Mouse (Mus musculus): Measurements from ENCODE around the gene Gm42669. TPM values are rescaled to one million over a fixed set of nuclear protein-coding genes. Genes with fewer than 3 reads are reported as not detected.

Gm42669 gene
- polyA plus RNA-seq, 1 experiment = 0.06 TPM

- TF ChIP-seq CTCF (IDR thresholded peaks at IDR 0.05; ENCODE audit: extremely low read depth, insufficient read depth, insufficient read length, insufficient replicate concordance) (no peak), POLR2A (IDR thresholded peaks at IDR 0.05; ENCODE audit: low read depth, low read length) (no peak)
- WGBS = 90% methylated on average over 1 of the region's 1 CpGs
- no peaks in the 10 kb centered on the region for H3K36me3 ChIP-seq (ENCODE audit: control insufficient read depth, insufficient read depth, low read length)
These were observed 8.7 kb downstream of the Gm42669 start for GRCm38 (mm10) chr5:107516087-107516486.

DNA sequence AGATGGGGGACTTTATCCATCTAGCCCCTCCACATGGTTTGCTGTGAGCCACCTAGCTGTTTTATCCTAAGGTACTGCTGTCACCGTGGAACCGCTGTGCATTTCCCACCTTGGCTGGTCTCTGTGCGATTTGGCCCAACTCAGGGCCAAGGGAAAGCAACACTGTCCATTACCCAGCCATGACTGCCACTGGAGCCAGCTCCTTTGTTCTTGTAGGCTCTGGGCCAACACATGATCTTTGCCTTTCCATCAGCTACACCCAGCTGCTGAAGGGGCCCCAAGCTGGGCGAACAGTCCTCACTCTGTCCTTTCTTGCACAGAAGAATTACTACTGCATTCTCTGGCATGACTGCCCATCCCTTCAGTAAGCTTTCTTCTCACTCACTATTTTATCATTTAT lies 11.2 kb downstream of the Gm42669 start:
- Histone ChIP-seq H3K36me3 (ENCODE audit: control insufficient read depth, insufficient read depth, low read length) (no peaks in the 10 kb centered on the region), H3K27ac (ENCODE audit: insufficient read depth, low read length) (no peak overlapping the region), H3K27me3 (ENCODE audit: control insufficient read depth, insufficient read depth, low read length) (no peaks in the 10 kb centered on the region), H3K4me1 (ENCODE audit: control insufficient read depth, insufficient read depth, insufficient read length) (peaks cover 3% of the 10 kb centered on the region; the same call in 1 of the 2 replicates), H3K4me3 (ENCODE audit: extremely low read depth, insufficient read depth, insufficient read length) (no peak overlapping the region)
- DNase-seq (ENCODE audit: low read depth in 1 of 2, low spot score in 2 of 2) = no peak
- TF ChIP-seq CTCF (IDR thresholded peaks at IDR 0.05; ENCODE audit: extremely low read depth, insufficient read depth, insufficient read length, insufficient replicate concordance) (no peak), POLR2A (IDR thresholded peaks at IDR 0.05; ENCODE audit: low read depth, low read length) (no peak)
- WGBS = 95% methylated on average over 4 of the region's 4 CpGs

More at GRCm38 (mm10) chr5:107516087-107516486, 8.7 kb downstream of the Gm42669 start:
- H3K4me3 ChIP-seq (ENCODE audit: extremely low read depth, insufficient read depth, insufficient read length) = no peak overlapping the region
- DNase-seq (ENCODE audit: low read depth in 1 of 2, low spot score in 2 of 2) = no peak
- no peak overlapping the region for H3K27ac ChIP-seq (ENCODE audit: insufficient read depth, low read length)
- peaks cover 2% of the 10 kb centered on the region; the same call in 1 of the 2 replicates for H3K4me1 ChIP-seq (ENCODE audit: control insufficient read depth, insufficient read depth, insufficient read length)
- no peaks in the 10 kb centered on the region for H3K27me3 ChIP-seq (ENCODE audit: control insufficient read depth, insufficient read depth, low read length)

- no peak overlapping the region for H3K4me3 ChIP-seq (ENCODE audit: extremely low read depth, insufficient read depth, insufficient read length)
- 90% methylated on average over 6 of the region's 6 CpGs for WGBS
- peaks cover 3% of the 10 kb centered on the region; the same call in 1 of the 2 replicates for H3K4me1 ChIP-seq (ENCODE audit: control insufficient read depth, insufficient read depth, insufficient read length)
- no peak for TF ChIP-seq CTCF (IDR thresholded peaks at IDR 0.05; ENCODE audit: extremely low read depth, insufficient read depth, insufficient read length, insufficient replicate concordance)
- no peak for TF ChIP-seq POLR2A (IDR thresholded peaks at IDR 0.05; ENCODE audit: low read depth, low read length)
- no peak for DNase-seq (ENCODE audit: low read depth in 1 of 2, low spot score in 2 of 2)
- no peaks in the 10 kb centered on the region for H3K27me3 ChIP-seq (ENCODE audit: control insufficient read depth, insufficient read depth, low read length)
- H3K36me3 ChIP-seq (ENCODE audit: control insufficient read depth, insufficient read depth, low read length) = no peaks in the 10 kb centered on the region
- no peak overlapping the region for H3K27ac ChIP-seq (ENCODE audit: insufficient read depth, low read length)
These were observed 14.0 kb downstream of the Gm42669 start for GRCm38 (mm10) chr5:107521386-107521785.

- Histone ChIP-seq H3K27me3 (ENCODE audit: control insufficient read depth, insufficient read depth, low read length) (no peaks in the 10 kb centered on the region), H3K4me1 (ENCODE audit: control insufficient read depth, insufficient read depth, insufficient read length) (peaks cover 3% of the 10 kb centered on the region; the same call in 1 of the 2 replicates), H3K36me3 (ENCODE audit: control insufficient read depth, insufficient read depth, low read length) (no peaks in the 10 kb centered on the region), H3K4me3 (ENCODE audit: extremely low read depth, insufficient read depth, insufficient read length) (peak overlapping the region; percentile 3; the same call in 1 of the 2 replicates), H3K27ac (ENCODE audit: insufficient read depth, low read length) (no peak overlapping the region)
- no peak for DNase-seq (ENCODE audit: low read depth in 1 of 2, low spot score in 2 of 2)
- 34% methylated on average over 7 of the region's 7 CpGs for WGBS
- TF ChIP-seq POLR2A (IDR thresholded peaks at IDR 0.05; ENCODE audit: low read depth, low read length) = no peak
- TF ChIP-seq CTCF (IDR thresholded peaks at IDR 0.05; ENCODE audit: extremely low read depth, insufficient read depth, insufficient read length, insufficient replicate concordance) = no peak
These were observed 14.5 kb downstream of the Gm42669 start for GRCm38 (mm10) chr5:107521897-107522296.

- Histone ChIP-seq H3K27ac (ENCODE audit: insufficient read depth, low read length) (no peak overlapping the region), H3K4me1 (ENCODE audit: control insufficient read depth, insufficient read depth, insufficient read length) (peaks cover 3% of the 10 kb centered on the region; the same call in 1 of the 2 replicates), H3K4me3 (ENCODE audit: extremely low read depth, insufficient read depth, insufficient read length) (no peak overlapping the region), H3K36me3 (ENCODE audit: control insufficient read depth, insufficient read depth, low read length) (no peaks in the 10 kb centered on the region), H3K27me3 (ENCODE audit: control insufficient read depth, insufficient read depth, low read length) (no peaks in the 10 kb centered on the region)
- TF ChIP-seq CTCF (IDR thresholded peaks at IDR 0.05; ENCODE audit: extremely low read depth, insufficient read depth, insufficient read length, insufficient replicate concordance) (no peak), POLR2A (IDR thresholded peaks at IDR 0.05; ENCODE audit: low read depth, low read length) (no peak)
- no peak for DNase-seq (ENCODE audit: low read depth in 1 of 2, low spot score in 2 of 2)
- 10% methylated on average over 10 of the region's 10 CpGs for WGBS
These were observed 16.9 kb downstream of the Gm42669 start for GRCm38 (mm10) chr5:107524281-107524680.

GRCm38 (mm10) chr5:107528856-107529255 lies 21.4 kb downstream of the Gm42669 start:
- DNase-seq (ENCODE audit: low read depth in 1 of 2, low spot score in 2 of 2) = no peak
- H3K27me3 ChIP-seq (ENCODE audit: control insufficient read depth, insufficient read depth, low read length) = no peaks in the 10 kb centered on the region
- no peak overlapping the region for H3K4me3 ChIP-seq (ENCODE audit: extremely low read depth, insufficient read depth, insufficient read length)
- H3K36me3 ChIP-seq (ENCODE audit: control insufficient read depth, insufficient read depth, low read length) = no peaks in the 10 kb centered on the region
- no peaks in the 10 kb centered on the region; the same call in 1 of the 2 replicates for H3K4me1 ChIP-seq (ENCODE audit: control insufficient read depth, insufficient read depth, insufficient read length)
- 71% methylated on average over 3 of the region's 3 CpGs for WGBS
- no peak overlapping the region for H3K27ac ChIP-seq (ENCODE audit: insufficient read depth, low read length)
- TF ChIP-seq POLR2A (IDR thresholded peaks at IDR 0.05; ENCODE audit: low read depth, low read length) (no peak), CTCF (IDR thresholded peaks at IDR 0.05; ENCODE audit: extremely low read depth, insufficient read depth, insufficient read length, insufficient replicate concordance) (no peak)

- Histone ChIP-seq H3K4me1 (ENCODE audit: control insufficient read depth, insufficient read depth, insufficient read length) (no peaks in the 10 kb centered on the region; the same call in 1 of the 2 replicates), H3K27me3 (ENCODE audit: control insufficient read depth, insufficient read depth, low read length) (no peaks in the 10 kb centered on the region), H3K27ac (ENCODE audit: insufficient read depth, low read length) (no peak overlapping the region), H3K4me3 (ENCODE audit: extremely low read depth, insufficient read depth, insufficient read length) (no peak overlapping the region), H3K36me3 (ENCODE audit: control insufficient read depth, insufficient read depth, low read length) (no peaks in the 10 kb centered on the region)
- WGBS = 78% methylated on average over 2 of the region's 2 CpGs
- no peak for TF ChIP-seq CTCF (IDR thresholded peaks at IDR 0.05; ENCODE audit: extremely low read depth, insufficient read depth, insufficient read length, insufficient replicate concordance)
- TF ChIP-seq POLR2A (IDR thresholded peaks at IDR 0.05; ENCODE audit: low read depth, low read length) = no peak
- no peak for DNase-seq (ENCODE audit: low read depth in 1 of 2, low spot score in 2 of 2)
These were observed 26.2 kb downstream of the Gm42669 start for GRCm38 (mm10) chr5:107533590-107533989.

Data from spleen, adult 2 months (tissue).